Mouse (Mus musculus) embryonic facial prominence, embryonic 15.5 days (tissue): ENCODE results near the gene Ccdc84. TPM values are rescaled to one million over a fixed set of nuclear protein-coding genes. Genes with fewer than 3 reads are reported as not detected.
A peak's percentile ranks its signal among the peaks of the same experiment; 100 is the strongest.
"Not testable (repeated sequence)": the region's sequence is repeated elsewhere in the genome, so short reads cannot be mapped to it uniquely, and the experiment has no call there.

Source experiments
- ATAC-seq: fragments of 200-750 bp; cut with Nextera tagmentation; 2 replicates; pipeline ENCODE4 v1.8.0; 2017; ENCODE audit warnings: low read depth, moderate TSS enrichment; ENCODE audit not compliant: insufficient number of reproducible peaks, low FRiP score, low TSS enrichment
- H3K27ac ChIP-seq: fragments of 300-500 bp; sonication (generic); replicated peaks from 2 replicates; pipeline ENCODE4 v1.5.1; 2015; ENCODE audit warnings: mild to moderate bottlenecking, inconsistent platforms
- H3K27me3 ChIP-seq: fragments of 300-500 bp; sonication (generic); 2 replicates; pipeline ENCODE4 v1.6.1; 2015; ENCODE audit warnings: inconsistent platforms
- H3K36me3 ChIP-seq: fragments of 300-500 bp; sonication (generic); 2 replicates; pipeline ENCODE4 v1.6.1; 2015; ENCODE audit warnings: mild to moderate bottlenecking, inconsistent platforms
- H3K4me1 ChIP-seq: fragments of 300-500 bp; sonication (generic); 2 replicates; pipeline ENCODE4 v1.6.1; 2015; ENCODE audit warnings: inconsistent platforms
- H3K4me2 ChIP-seq: fragments of 300-500 bp; sonication (generic); replicated peaks from 2 replicates; pipeline ENCODE4 v1.6.1; 2015; ENCODE audit warnings: mild to moderate bottlenecking, inconsistent platforms
- H3K4me3 ChIP-seq: fragments of 300-500 bp; sonication (generic); replicated peaks from 2 replicates; pipeline ENCODE4 v1.5.1; 2015; ENCODE audit warnings: mild to moderate bottlenecking, inconsistent platforms
- H3K9ac ChIP-seq: fragments of 300-500 bp; sonication (generic); 2 replicates; pipeline ENCODE4 v1.6.1; 2015; ENCODE audit warnings: inconsistent platforms
- H3K9me3 ChIP-seq: fragments of 300-500 bp; sonication (generic); replicated peaks from 2 replicates; pipeline ENCODE4 v1.6.1; 2016; ENCODE audit warnings: inconsistent platforms
- WGBS: fragments of 180-500 bp; shearing (Covaris S2); methylation state at CpG from one replicate; pipeline ENCODE4 v1.1.7; 2015; 5-methylcytosine and 5-hydroxymethylcytosine counted together
- polyA plus RNA-seq: library from polyadenylated mRNA; unstranded; fragments of >200 nt; fragmentation: Nextera tagmentation; extraction: Ambion mirVana; gene quantifications from 2 replicates; pipeline ENCODE4 v1.2.1, GENCODE M21; 2015

The Ccdc84 gene
- polyA plus RNA-seq, 1 experiment from 2014 or later: 30.5 TPM

GRCm38 (mm10) chr9:44423576-44423975, 5.2 kb upstream of the Ccdc84 start:
- WGBS: 78% methylated on average over 4 of the region's 4 CpGs
- Histone ChIP-seq H3K4me3 (no peak overlapping the region), H3K9me3 (no peaks in the 10 kb centered on the region), H3K27me3 (no peaks in the 10 kb centered on the region), H3K4me2 (no peak overlapping the region), H3K4me1 (no peaks in the 10 kb centered on the region), H3K36me3 (no peaks in the 10 kb centered on the region), H3K9ac (no peak overlapping the region), H3K27ac (no peak overlapping the region)
- no peak for ATAC-seq

GRCm38 (mm10) chr9:44420280-44420898, 2.0 kb upstream of the Ccdc84 start:
- H3K4me2 ChIP-seq: no peak overlapping the region
- ATAC-seq: no peak
- no peak overlapping the region for H3K9ac ChIP-seq
- H3K27me3 ChIP-seq: no peaks in the 10 kb centered on the region
- H3K9me3 ChIP-seq: no peaks in the 10 kb centered on the region
- peaks cover 6% of the 10 kb centered on the region; the same call in 1 of the 2 replicates for H3K4me1 ChIP-seq
- H3K36me3 ChIP-seq: peaks cover 3% of the 10 kb centered on the region; the same call in 1 of the 2 replicates
- 70% methylated on average over 5 of the region's 5 CpGs for WGBS
- no peak overlapping the region for H3K4me3 ChIP-seq
- no peak overlapping the region for H3K27ac ChIP-seq

DNA sequence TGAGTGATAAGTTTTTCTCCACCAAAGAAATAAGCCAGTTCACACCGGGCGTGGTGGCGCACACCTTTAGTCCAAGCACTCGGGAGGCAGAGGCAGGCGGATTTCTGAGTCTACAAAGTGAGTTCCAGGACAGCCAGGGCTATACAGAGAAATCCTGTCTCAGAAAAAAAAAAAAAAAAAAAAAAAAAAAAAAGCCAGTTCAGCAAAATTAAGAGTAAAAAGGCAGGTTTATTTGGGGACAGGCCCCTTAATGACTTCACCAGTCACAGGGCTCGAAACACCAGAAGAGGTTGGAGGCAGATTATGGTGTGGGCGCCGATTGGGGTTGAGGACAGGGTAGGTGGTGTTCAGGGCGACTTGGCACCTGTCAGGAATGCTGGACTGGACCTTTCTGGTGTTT, 1.4 kb upstream of the Ccdc84 start:
- not testable (repeated sequence) for ATAC-seq

DNA sequence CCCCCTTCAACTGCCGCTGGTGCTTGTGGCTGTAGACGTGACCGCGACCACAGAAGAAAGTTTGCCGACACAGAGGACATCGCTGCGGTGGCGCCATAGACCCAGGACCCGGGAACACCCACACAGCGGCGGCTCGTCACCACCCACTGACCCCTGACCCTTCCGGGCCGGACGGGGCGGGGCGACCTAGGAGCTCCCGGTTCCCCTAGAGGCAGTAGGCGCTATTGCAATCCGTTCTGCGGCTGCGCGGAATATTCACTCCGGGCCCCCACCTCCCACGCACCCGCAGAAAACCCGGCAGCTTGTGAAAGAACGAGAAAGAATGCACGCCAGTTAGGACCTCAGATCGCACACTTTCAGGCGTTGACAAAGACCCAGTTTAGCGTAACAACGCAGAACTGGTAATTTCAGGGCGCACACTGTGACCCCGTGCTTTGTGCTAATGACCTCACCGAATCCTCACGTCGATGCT, 441 bp downstream of the Ccdc84 start:
- Histone ChIP-seq H3K9me3 (no peaks in the 10 kb centered on the region), H3K27ac (peak overlapping the region; percentile 80), H3K4me3 (peak overlapping the region; percentile 78), H3K27me3 (no peaks in the 10 kb centered on the region), H3K36me3 (peaks cover 20% of the 10 kb centered on the region), H3K4me1 (peaks cover 6% of the 10 kb centered on the region; the same call in 1 of the 2 replicates), H3K9ac (peak overlapping the region; percentile 79), H3K4me2 (peak overlapping the region; percentile 88)
- ATAC-seq: peak; percentile 88
- under 1% methylated on average over 38 of the region's 38 CpGs for WGBS

More for the DNA sequence above, 1.4 kb upstream of the Ccdc84 start:
- not testable (repeated sequence) for H3K36me3 ChIP-seq, H3K27ac ChIP-seq, H3K4me2 ChIP-seq, H3K27me3 ChIP-seq, H3K9ac ChIP-seq, H3K4me1 ChIP-seq, H3K9me3 ChIP-seq, H3K4me3 ChIP-seq
- 95% methylated on average over 9 of the region's 9 CpGs for WGBS

GRCm38 (mm10) chr9:44417156-44417891, 1.0 kb downstream of the Ccdc84 start:
- H3K27ac ChIP-seq: peak overlapping the region; percentile 80
- peak overlapping the region; percentile 78 for H3K4me3 ChIP-seq
- peak overlapping the region; percentile 79 for H3K9ac ChIP-seq
- H3K9me3 ChIP-seq: no peaks in the 10 kb centered on the region
- peak; percentile 6; the same call in 1 of the 2 replicates for ATAC-seq
- no peaks in the 10 kb centered on the region for H3K27me3 ChIP-seq
- 6% methylated on average over 26 of the region's 26 CpGs for WGBS
- peaks cover 6% of the 10 kb centered on the region; the same call in 1 of the 2 replicates for H3K4me1 ChIP-seq
- peak overlapping the region; percentile 88 for H3K4me2 ChIP-seq
- peaks cover 26% of the 10 kb centered on the region for H3K36me3 ChIP-seq

GRCm38 (mm10) chr9:44412781-44413180, 5.6 kb downstream of the Ccdc84 start:
- Histone ChIP-seq H3K36me3 (peaks cover 62% of the 10 kb centered on the region), H3K9ac (no peak overlapping the region)
- ATAC-seq: no peak

GRCm38 (mm10) chr9:44412306-44412705, 6.1 kb downstream of the Ccdc84 start:
- H3K36me3 ChIP-seq: peaks cover 62% of the 10 kb centered on the region
- 83% methylated on average over 4 of the region's 4 CpGs for WGBS

More at GRCm38 (mm10) chr9:44412781-44413180, 5.6 kb downstream of the Ccdc84 start:
- peaks cover 13% of the 10 kb centered on the region for H3K4me1 ChIP-seq
- no peaks in the 10 kb centered on the region for H3K9me3 ChIP-seq
- H3K4me3 ChIP-seq: no peak overlapping the region
- H3K27me3 ChIP-seq: no peaks in the 10 kb centered on the region
- no peak overlapping the region for H3K27ac ChIP-seq
- WGBS: 58% methylated on average over 2 of the region's 2 CpGs
- no peak overlapping the region for H3K4me2 ChIP-seq

GRCm38 (mm10) chr9:44411601-44412130, 6.7 kb downstream of the Ccdc84 start:
- 0 out of 2 replicates have a peak overlapping the region, but pooled peaks have one; percentile 4 for H3K27ac ChIP-seq
- no peak for ATAC-seq
- H3K36me3 ChIP-seq: peaks cover 62% of the 10 kb centered on the region
- H3K4me1 ChIP-seq: peaks cover 7% of the 10 kb centered on the region; the same call in 1 of the 2 replicates
- H3K4me3 ChIP-seq: no peak overlapping the region
- H3K4me2 ChIP-seq: no peak overlapping the region
- WGBS: 81% methylated on average over 1 of the region's 1 CpGs
- H3K9me3 ChIP-seq: no peaks in the 10 kb centered on the region
- no peak overlapping the region for H3K9ac ChIP-seq
- no peaks in the 10 kb centered on the region for H3K27me3 ChIP-seq

More at GRCm38 (mm10) chr9:44412306-44412705, 6.1 kb downstream of the Ccdc84 start:
- no peaks in the 10 kb centered on the region for H3K9me3 ChIP-seq
- ATAC-seq: no peak
- H3K4me3 ChIP-seq: no peak overlapping the region
- peaks cover 11% of the 10 kb centered on the region for H3K4me1 ChIP-seq
- no peak overlapping the region for H3K27ac ChIP-seq
- no peak overlapping the region for H3K4me2 ChIP-seq
- H3K27me3 ChIP-seq: no peaks in the 10 kb centered on the region
- no peak overlapping the region for H3K9ac ChIP-seq

DNA sequence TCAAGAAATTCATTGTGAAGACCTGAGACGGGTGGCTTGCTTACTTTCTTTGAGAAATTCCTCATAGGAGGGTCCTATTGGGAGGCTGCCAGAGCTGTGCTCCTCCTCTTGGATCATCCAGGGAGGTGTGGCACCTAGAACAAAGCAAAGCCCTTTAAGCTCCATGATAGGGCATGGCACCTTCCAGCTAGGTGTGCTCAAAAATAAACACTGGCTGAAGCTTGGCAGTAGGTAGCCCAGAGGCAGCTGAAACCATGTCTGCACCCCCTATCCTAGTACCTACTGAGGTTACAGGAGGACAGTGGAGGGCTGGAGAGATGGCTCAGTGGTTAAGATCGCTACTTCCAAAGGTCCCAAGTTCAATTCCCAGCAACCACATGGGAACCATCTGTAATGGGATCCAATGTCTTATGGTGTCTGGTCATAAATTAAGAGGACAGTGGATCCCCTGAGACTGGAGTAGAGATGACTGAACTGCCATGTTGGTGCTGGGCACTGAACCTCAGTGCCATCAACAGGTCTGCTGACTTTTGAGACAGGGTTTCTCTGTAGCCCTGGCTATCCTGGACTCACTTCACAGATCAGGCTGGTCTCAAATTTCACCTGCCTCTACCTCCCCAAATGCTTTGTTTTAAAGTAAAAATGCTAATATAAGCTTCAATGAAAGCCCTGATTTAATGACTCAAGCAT, 7.6 kb downstream of the Ccdc84 start:
- ATAC-seq: no peak
- Histone ChIP-seq H3K4me2 (no peak overlapping the region), H3K27me3 (no peaks in the 10 kb centered on the region), H3K4me1 (peaks cover 12% of the 10 kb centered on the region; the same call in 1 of the 2 replicates), H3K9ac (no peak overlapping the region), H3K36me3 (peaks cover 59% of the 10 kb centered on the region), H3K4me3 (no peak overlapping the region), H3K9me3 (no peaks in the 10 kb centered on the region), H3K27ac (no peak overlapping the region)
- 80% methylated on average over 2 of the region's 2 CpGs for WGBS

GRCm38 (mm10) chr9:44408693-44409092, 9.7 kb downstream of the Ccdc84 start:
- H3K9me3 ChIP-seq, H3K27me3 ChIP-seq, H3K27ac ChIP-seq, ATAC-seq, H3K9ac ChIP-seq: not testable (repeated sequence)
- H3K4me1 ChIP-seq: peaks cover 13% of the 10 kb centered on the region; the same call in 1 of the 2 replicates
- H3K36me3 ChIP-seq: peaks cover 67% of the 10 kb centered on the region
- WGBS: 79% methylated on average over 9 of the region's 9 CpGs
- peak overlapping the region; percentile 65 for H3K4me2 ChIP-seq
- H3K4me3 ChIP-seq: peak overlapping the region; percentile 88

GRCm38 (mm10) chr9:44407752-44408097, 10.6 kb downstream of the Ccdc84 start:
- peak overlapping the region; percentile 78 for H3K9ac ChIP-seq
- H3K27ac ChIP-seq: peak overlapping the region; percentile 99
- H3K4me3 ChIP-seq: peak overlapping the region; percentile 88
- H3K4me1 ChIP-seq: peaks cover 13% of the 10 kb centered on the region; the same call in 1 of the 2 replicates
- H3K27me3 ChIP-seq: no peaks in the 10 kb centered on the region
- no peak for ATAC-seq
- WGBS: under 1% methylated on average over 24 of the region's 24 CpGs
- H3K36me3 ChIP-seq: peaks cover 66% of the 10 kb centered on the region
- no peaks in the 10 kb centered on the region for H3K9me3 ChIP-seq
- peak overlapping the region; percentile 65 for H3K4me2 ChIP-seq
